Mouse (Mus musculus) midbrain, embryonic 14.5 days (tissue): ENCODE measurements around the gene Itih4. TPM values are rescaled to one million over a fixed set of nuclear protein-coding genes. Genes with fewer than 3 reads are reported as not detected.

Source experiments
- ATAC-seq: fragments of 200-750 bp; cut with Nextera tagmentation; 2 replicates; pipeline ENCODE4 v1.8.0; 2017; ENCODE audit warnings: moderate number of reproducible peaks, moderate library complexity; ENCODE audit not compliant: low FRiP score, low TSS enrichment
- DNase-seq: peaks from one replicate; pipeline ENCODE4 v3.0.0-alpha.2; 2015
- H3K27ac ChIP-seq: fragments of 300-500 bp; sonication (generic); replicated peaks from 2 replicates; pipeline ENCODE4 v1.5.1; 2014; ENCODE audit warnings: mild to moderate bottlenecking, low read depth, low read length, moderate library complexity
- H3K27me3 ChIP-seq: fragments of 300-500 bp; sonication (generic); 2 replicates; pipeline ENCODE4 v1.6.1; 2014; ENCODE audit warnings: low read length, control low read depth, mixed read lengths; ENCODE audit not compliant: control insufficient read depth, insufficient read depth
- H3K36me3 ChIP-seq: fragments of 300-500 bp; sonication (generic); 2 replicates; pipeline ENCODE4 v1.6.1; 2014; ENCODE audit warnings: low read length, control low read depth; ENCODE audit not compliant: control insufficient read depth, insufficient read depth
- H3K4me1 ChIP-seq: fragments of 300-500 bp; sonication (generic); 2 replicates; pipeline ENCODE4 v1.6.1; 2014; ENCODE audit warnings: mild to moderate bottlenecking, antibody characterized with exemption, low read length, control low read depth; ENCODE audit not compliant: control insufficient read depth, insufficient read depth
- H3K4me2 ChIP-seq: fragments of 300-500 bp; sonication (generic); 2 replicates; pipeline ENCODE4 v1.6.1; 2014; ENCODE audit warnings: mild to moderate bottlenecking, low read length, moderate library complexity
- H3K4me3 ChIP-seq: fragments of 300-500 bp; sonication (generic); replicated peaks from 2 replicates; pipeline ENCODE4 v1.5.1; 2014; ENCODE audit warnings: low read depth, low read length
- H3K9ac ChIP-seq: fragments of 300-500 bp; sonication (generic); replicated peaks from 2 replicates; pipeline ENCODE4 v1.6.1; 2014; ENCODE audit warnings: mild to moderate bottlenecking, low read length, moderate library complexity
- H3K9me3 ChIP-seq: fragments of 300-500 bp; sonication (generic); 2 replicates; pipeline ENCODE4 v1.6.1; 2016; ENCODE audit warnings: low read length, control low read depth, mixed read lengths; ENCODE audit not compliant: control insufficient read depth
- WGBS: fragments of 180-500 bp; shearing (Covaris S2); extraction: QIAGEN DNeasy Blood & Tissue Kit; methylation state at CpG from one replicate; pipeline ENCODE4 v1.1.7; 2014; 5-methylcytosine and 5-hydroxymethylcytosine counted together
- polyA plus RNA-seq: library from polyadenylated mRNA; unstranded; fragments of >200 nt; fragmentation: Nextera tagmentation; extraction: Ambion mirVana; gene quantifications from 2 replicates; pipeline ENCODE4 v1.2.1, GENCODE M21; 2014

The Itih4 gene
- polyA plus RNA-seq, 1 experiment from 2014 or later: not detected

DNA sequence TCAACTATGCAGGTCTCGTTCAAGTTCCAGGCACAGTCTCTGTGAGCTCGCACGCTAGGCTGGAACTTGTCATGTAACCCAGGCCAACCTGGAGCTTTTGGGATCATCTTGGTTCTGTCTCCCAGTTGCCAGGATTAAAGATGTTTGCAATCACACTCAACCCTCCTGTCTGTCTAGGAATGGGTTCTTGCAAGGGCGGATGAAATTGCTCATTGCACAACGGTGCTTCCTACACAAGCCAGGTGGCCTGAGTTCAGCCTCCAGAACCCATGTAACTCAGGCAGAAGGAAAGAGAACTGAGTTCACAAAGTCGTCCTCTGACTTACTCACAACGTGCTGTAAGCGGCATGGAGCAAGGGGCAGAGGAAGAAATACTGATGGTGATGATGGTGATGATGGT lies 24.9 kb downstream of the Itih4 start:
- DNase-seq: no peak
- WGBS: 87% methylated on average over 8 of the region's 8 CpGs
- no peak for ATAC-seq
- H3K9ac ChIP-seq: no peak overlapping the region
- H3K36me3 ChIP-seq: no peaks in the 10 kb centered on the region
- no peaks in the 10 kb centered on the region for H3K27me3 ChIP-seq
- no peaks in the 10 kb centered on the region for H3K9me3 ChIP-seq
- no peaks in the 10 kb centered on the region for H3K4me1 ChIP-seq
- H3K4me2 ChIP-seq: no peak overlapping the region
- H3K4me3 ChIP-seq: no peak overlapping the region
- no peak overlapping the region for H3K27ac ChIP-seq

DNA sequence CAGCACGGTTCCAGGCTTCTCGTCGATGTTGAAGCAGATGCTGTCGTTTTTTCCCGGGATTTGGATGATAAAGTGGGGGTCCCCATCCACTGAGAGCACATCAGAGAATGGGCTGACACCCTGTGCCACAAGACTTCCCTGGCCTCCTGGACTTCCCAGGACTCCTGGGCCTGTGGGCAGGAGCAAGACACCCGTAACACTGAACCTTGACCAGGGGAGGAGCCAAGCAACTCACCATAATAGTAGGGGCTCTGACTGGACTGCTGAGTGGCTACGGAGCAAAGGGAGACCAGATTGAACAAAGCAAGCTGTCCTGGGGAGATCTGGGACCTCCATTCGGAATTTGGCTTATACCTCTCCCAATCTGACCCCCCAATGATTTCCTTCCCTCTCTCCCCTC lies 26.4 kb downstream of the Itih4 start:
- no peaks in the 10 kb centered on the region for H3K36me3 ChIP-seq
- no peaks in the 10 kb centered on the region for H3K27me3 ChIP-seq
- ATAC-seq: no peak
- no peak for DNase-seq
- no peaks in the 10 kb centered on the region for H3K4me1 ChIP-seq
- H3K9me3 ChIP-seq: no peaks in the 10 kb centered on the region
- H3K9ac ChIP-seq: no peak overlapping the region
- no peak overlapping the region for H3K4me3 ChIP-seq
- H3K27ac ChIP-seq: no peak overlapping the region
- 82% methylated on average over 8 of the region's 8 CpGs for WGBS
- H3K4me2 ChIP-seq: no peak overlapping the region

DNA sequence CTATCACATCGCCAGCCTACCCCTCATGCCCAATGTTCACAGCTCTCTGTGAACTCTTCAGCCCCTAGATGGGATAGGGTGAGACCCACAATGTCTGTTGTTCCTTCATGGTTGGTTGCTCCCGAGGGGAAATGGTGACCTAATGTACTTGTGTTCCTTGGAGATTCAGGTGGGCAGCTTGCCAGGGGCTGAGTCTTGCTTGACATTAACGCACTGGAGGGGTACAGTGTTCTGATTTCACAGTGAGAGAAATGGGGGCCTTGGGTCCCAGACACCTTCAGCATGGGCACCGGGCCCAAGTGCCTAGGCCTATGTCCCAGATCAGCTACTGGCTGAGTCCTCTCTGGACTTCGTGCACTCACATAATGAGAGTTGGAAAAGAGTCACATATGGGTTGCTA lies 27.1 kb downstream of the Itih4 start:
- Histone ChIP-seq H3K4me1 (no peaks in the 10 kb centered on the region), H3K9me3 (no peaks in the 10 kb centered on the region), H3K4me2 (no peak overlapping the region), H3K27ac (no peak overlapping the region), H3K36me3 (no peaks in the 10 kb centered on the region), H3K27me3 (no peaks in the 10 kb centered on the region), H3K4me3 (no peak overlapping the region), H3K9ac (no peak overlapping the region)
- WGBS: 88% methylated on average over 5 of the region's 5 CpGs
- no peak for ATAC-seq
- peak; percentile 2 for DNase-seq

DNA sequence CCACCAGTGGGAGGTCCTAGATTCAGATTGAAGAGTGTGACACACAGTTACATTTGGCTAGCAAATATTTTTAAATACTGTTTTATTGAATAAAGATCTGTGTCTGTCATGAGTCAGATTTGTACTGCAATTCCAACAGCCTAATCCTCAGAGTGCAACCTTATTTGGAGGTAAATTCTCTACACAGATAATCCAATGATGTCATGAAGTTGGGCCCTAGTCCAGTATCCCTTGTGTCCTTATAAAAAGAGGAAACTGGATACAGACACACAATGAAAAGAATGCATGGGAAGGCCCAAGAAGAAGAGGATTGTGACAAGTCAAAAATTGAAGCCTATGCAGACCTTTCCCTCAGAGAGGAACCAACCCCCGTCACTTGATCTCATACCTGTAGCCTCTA lies 30.2 kb downstream of the Itih4 start:
- no peak overlapping the region for H3K27ac ChIP-seq
- no peak overlapping the region for H3K4me3 ChIP-seq
- no peak overlapping the region for H3K4me2 ChIP-seq
- no peak for DNase-seq
- no peaks in the 10 kb centered on the region for H3K36me3 ChIP-seq
- no peak for ATAC-seq
- H3K9me3 ChIP-seq: no peaks in the 10 kb centered on the region
- H3K27me3 ChIP-seq: no peaks in the 10 kb centered on the region
- H3K9ac ChIP-seq: no peak overlapping the region
- WGBS: 95% methylated on average over 1 of the region's 1 CpGs
- no peaks in the 10 kb centered on the region for H3K4me1 ChIP-seq

DNA sequence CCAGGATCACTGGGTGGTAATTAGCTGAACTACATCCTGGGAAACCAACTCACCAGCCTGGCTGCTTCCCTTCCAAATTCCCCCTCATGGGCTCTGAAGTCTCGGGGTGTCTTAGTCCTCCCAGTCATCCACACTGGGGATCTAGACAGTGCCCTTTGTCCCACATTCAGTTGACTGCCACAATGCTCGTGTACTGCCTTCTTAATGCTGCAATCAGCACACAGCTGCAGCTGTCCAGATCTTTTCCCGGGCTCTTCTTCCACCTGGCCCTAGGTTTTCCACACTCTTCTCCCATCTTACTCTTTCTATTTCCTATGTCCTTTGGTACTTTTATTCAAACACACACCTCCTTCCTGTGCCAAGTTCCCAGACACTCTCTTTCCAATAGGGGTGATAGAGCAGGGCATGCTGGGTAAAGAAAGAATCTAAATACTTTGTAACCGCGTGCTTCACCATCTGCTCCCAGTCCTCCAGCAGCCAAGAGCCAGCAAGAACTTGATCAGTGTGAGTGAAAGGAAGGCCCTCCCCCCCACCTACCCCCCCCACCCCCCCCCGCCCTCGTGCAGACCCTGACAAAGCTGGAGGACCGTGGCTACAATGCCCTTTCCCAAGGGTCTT lies 35.9 kb downstream of the Itih4 start:
- no peak overlapping the region for H3K9ac ChIP-seq
- H3K27ac ChIP-seq: no peak overlapping the region
- H3K4me3 ChIP-seq: no peak overlapping the region
- no peaks in the 10 kb centered on the region for H3K27me3 ChIP-seq
- no peaks in the 10 kb centered on the region for H3K4me1 ChIP-seq
- no peaks in the 10 kb centered on the region for H3K36me3 ChIP-seq
- peak; percentile 13 for DNase-seq
- no peak for ATAC-seq
- no peaks in the 10 kb centered on the region for H3K9me3 ChIP-seq
- 52% methylated on average over 8 of the region's 8 CpGs for WGBS
- H3K4me2 ChIP-seq: no peak overlapping the region

DNA sequence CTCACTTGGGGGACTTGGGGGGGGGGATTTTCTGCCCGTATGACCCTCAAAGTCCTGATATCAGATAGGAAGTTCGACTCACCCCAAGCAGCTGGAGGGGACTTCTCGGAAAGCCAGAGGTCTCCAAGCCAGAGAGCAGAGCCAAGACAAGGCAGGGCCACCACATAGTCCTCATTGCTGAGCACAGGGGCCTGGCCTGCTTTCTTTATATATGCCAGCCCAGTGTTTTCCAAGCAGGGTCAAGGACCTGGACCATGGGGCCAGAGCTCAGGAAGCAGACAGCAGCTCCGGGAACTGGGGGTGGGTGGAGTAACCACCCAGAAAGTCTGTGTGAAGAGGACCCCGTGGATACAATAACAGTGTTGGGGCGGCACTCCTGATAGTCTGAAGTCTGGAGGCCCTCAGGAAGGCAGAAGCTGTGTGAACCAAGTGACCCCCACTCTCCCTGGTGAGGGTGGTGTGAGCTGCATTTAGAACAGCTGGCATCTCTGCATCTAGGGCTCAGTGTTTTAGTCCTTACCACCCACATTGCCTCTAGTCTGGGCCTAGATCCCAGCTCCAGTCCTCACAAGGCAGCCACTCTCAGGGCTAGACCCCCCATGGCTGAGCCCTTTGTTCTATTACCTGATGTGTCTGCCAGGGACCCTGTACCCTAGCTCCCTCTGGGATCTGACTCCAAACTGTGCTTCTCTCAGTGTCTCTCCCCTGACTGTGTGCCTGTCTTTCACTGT lies 37.3 kb downstream of the Itih4 start, which contains the start of gene Itih3:
Gene Itih3, minus strand, starts transcription at position 386 of the 731 bp plus-strand sequence.
- Histone ChIP-seq H3K27me3 (no peaks in the 10 kb centered on the region), H3K4me2 (no peak within 1 kb of the TSS), H3K9me3 (no peaks in the 10 kb centered on the region), H3K9ac (no peak within 1 kb of the TSS), H3K36me3 (no peaks in the 10 kb centered on the region), H3K4me1 (no peaks in the 10 kb centered on the region), H3K4me3 (no peak within 1 kb of the TSS), H3K27ac (no peak within 1 kb of the TSS)
- 77% methylated on average over 6 of the region's 6 CpGs for WGBS
- ATAC-seq (no peak), DNase-seq (peak; percentile 0)

DNA sequence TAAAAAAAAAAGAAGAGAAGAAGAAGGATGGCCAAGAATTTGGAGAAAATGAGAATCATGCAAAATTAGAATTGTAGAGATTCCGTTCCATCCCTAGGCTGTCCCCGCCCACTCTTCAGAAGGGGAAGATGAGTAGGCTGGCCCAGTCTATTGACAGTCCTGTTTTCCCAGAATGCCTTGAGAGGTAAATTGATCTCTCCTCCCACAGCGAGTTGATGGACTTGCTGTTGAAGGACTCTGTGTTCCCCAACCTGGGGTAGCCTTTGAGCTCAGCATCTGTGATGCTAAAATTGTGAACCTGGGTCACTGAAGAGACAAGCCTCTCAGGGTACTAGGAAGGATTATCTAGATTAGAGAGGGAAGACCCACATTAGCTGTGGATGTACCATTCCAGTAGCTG lies 39.2 kb downstream of the Itih4 start:
- Histone ChIP-seq H3K36me3 (no peaks in the 10 kb centered on the region), H3K27me3 (no peaks in the 10 kb centered on the region), H3K4me2 (no peak overlapping the region), H3K4me1 (no peaks in the 10 kb centered on the region), H3K4me3 (no peak overlapping the region), H3K9me3 (no peaks in the 10 kb centered on the region), H3K27ac (no peak overlapping the region), H3K9ac (no peak overlapping the region)
- no peak for ATAC-seq
- DNase-seq: no peak
- WGBS: 90% methylated on average over 3 of the region's 3 CpGs

DNA sequence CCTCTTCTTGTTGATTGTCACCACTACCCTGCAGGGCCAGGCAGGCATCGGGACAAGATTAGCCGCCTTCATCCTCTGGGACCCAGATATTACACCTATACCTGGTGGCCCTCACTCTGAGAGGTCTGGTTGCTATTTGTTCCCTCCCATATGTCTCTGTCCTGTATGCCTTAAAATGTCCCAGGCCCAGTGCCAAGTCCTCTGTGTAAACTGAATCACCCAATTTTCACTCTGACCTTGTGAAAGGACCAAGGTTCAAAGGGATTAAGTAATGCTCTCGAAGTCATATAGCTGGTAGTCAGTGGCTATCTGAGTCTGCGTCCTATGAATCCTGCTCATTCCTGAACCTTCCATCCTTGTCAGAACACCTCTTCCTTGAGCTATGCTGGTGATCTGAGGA lies 44.1 kb downstream of the Itih4 start:
- no peak for ATAC-seq
- H3K36me3 ChIP-seq: no peaks in the 10 kb centered on the region
- no peaks in the 10 kb centered on the region for H3K27me3 ChIP-seq
- no peak for DNase-seq
- no peak overlapping the region for H3K27ac ChIP-seq
- no peak overlapping the region for H3K9ac ChIP-seq
- H3K9me3 ChIP-seq: no peaks in the 10 kb centered on the region
- WGBS: 93% methylated on average over 4 of the region's 4 CpGs
- H3K4me1 ChIP-seq: no peaks in the 10 kb centered on the region
- H3K4me2 ChIP-seq: no peak overlapping the region
- H3K4me3 ChIP-seq: no peak overlapping the region

DNA sequence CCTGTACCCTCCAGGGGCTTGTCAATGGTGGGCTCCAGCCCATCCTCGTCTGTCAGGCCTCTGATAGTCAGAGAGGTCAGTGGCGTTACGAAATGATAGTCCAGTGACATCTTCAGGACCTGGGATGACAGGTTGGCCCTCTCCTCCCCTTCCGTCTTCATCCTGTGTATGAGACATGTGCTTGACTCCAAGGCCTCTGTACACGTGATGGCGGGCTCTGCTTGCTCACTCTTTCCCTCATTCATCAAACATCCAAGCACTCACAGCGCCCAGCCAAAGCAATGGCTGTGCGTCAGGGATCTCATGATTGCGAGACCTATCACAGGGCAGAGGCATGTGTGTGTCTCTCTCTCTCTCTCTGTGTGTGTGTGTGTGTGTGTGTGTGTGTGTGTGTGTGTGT lies 47.1 kb downstream of the Itih4 start:
- no peaks in the 10 kb centered on the region for H3K4me1 ChIP-seq
- DNase-seq (no peak), ATAC-seq (no peak)
- no peak overlapping the region for H3K4me2 ChIP-seq
- no peak overlapping the region for H3K27ac ChIP-seq
- no peak overlapping the region for H3K9ac ChIP-seq
- 88% methylated on average over 9 of the region's 9 CpGs for WGBS
- no peak overlapping the region for H3K4me3 ChIP-seq
- no peaks in the 10 kb centered on the region for H3K36me3 ChIP-seq
- no peaks in the 10 kb centered on the region for H3K9me3 ChIP-seq
- H3K27me3 ChIP-seq: no peaks in the 10 kb centered on the region
